Mouse (Mus musculus): Measurements from ENCODE around the gene Dagla.

DNA sequence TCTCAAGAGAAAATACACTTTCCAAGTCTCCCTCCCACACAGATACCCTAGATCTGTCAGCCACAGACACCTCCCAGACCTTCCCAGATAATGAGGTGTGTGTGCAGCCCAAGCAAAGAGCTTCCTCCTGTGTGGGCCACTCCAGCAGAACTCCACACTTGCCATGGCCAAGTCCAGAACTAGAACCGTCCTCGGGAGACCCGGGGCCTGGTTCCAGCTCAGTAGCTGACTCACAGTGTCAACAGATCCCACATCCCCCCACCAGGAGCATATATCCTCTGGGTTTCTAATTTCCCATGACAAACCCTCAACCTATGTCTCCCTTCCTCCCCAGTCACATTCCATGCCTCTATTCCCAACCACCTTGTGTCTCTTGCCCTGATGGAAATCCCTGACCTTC, 1.8 kb downstream of the Dagla start:
- TF ChIP-seq CTCF (IDR thresholded peaks at IDR 0.05; ENCODE audit: borderline replicate concordance, extremely low read depth, insufficient read depth, insufficient read length): no peak
- TF ChIP-seq POLR2A (IDR thresholded peaks at IDR 0.05; ENCODE audit: borderline replicate concordance, extremely low read depth, insufficient read depth, insufficient read length, poor library complexity, severe bottlenecking): no peak
